Mouse (Mus musculus) brain, embryonic 14.5 days (tissue): ENCODE results near the gene Ttc8. TPM values are rescaled to one million over a fixed set of nuclear protein-coding genes. Genes with fewer than 3 reads are reported as not detected.

Experiments
- DNase-seq: peaks from one replicate; pipeline ENCODE4 v3.0.0-alpha.2; 2011; ENCODE audit warnings: low read depth
- CTCF ChIP-seq: fragments of 200-500 bp; IDR thresholded peaks from 2 replicates; pipeline ENCODE4 v1.5.1; 2012; ENCODE audit warnings: inconsistent platforms, mild to moderate bottlenecking, moderate library complexity, borderline replicate concordance; ENCODE audit not compliant: insufficient read depth, insufficient read length; ENCODE audit errors: extremely low read depth
- POLR2A ChIP-seq: fragments of 200-500 bp; IDR thresholded peaks from 2 replicates; pipeline ENCODE4 v1.6.1; 2012; ENCODE audit warnings: mild to moderate bottlenecking, inconsistent platforms, borderline replicate concordance; ENCODE audit not compliant: poor library complexity, insufficient read depth, insufficient read length, severe bottlenecking; ENCODE audit errors: extremely low read depth
- polyA plus RNA-seq: library from polyadenylated mRNA; depleted of rRNA; stranded (reverse); fragments of >200 nt; gene quantifications from 2 replicates; pipeline ENCODE4 v1.2.3, GENCODE M21; 2012; rRNA removed

The Ttc8 gene
- polyA plus RNA-seq, 1 experiment: 38.6 TPM

DNA sequence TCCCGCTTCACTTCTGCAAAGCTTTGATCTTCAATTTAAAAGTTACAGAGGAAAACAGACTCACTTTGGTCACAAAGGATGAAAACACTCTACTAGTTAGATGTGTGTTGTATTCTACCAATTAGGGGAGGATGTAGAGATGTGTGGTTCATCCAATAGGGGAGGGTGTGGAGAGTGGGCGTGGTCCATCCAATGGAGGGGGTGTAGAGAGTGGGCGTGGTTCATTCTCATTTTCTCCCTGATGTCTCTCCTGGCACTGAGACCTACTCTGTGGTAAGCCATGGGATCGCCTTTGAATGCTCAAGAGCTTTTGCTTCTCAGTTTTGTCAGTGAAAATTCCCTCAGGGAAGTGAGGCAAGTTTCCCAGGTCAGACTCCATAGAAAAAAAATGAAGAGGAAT is 82.7 kb downstream of the Ttc8 start:
- no peak for DNase-seq
- TF ChIP-seq CTCF (no peak), POLR2A (no peak)

DNA sequence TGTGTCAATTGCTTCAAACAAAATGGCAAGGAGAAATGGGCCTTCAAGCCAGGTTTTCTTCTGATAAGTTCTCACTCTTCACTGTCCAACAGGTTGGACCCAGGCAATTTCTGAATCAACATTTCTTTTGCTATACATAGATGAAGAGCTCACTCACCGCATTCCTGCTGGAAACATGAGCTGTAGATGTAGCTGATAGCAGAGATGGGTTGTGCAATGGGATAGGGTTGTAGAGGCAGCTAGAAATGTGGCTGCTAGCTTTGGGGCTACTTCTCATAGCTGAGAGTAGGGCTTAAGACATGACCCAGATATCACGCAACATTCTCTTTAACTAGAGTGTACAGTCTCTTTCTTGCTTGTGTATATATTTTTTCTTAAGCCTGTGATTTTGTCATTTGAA is 84.4 kb downstream of the Ttc8 start:
- no peak for TF ChIP-seq CTCF
- TF ChIP-seq POLR2A: no peak
- DNase-seq: no peak

DNA sequence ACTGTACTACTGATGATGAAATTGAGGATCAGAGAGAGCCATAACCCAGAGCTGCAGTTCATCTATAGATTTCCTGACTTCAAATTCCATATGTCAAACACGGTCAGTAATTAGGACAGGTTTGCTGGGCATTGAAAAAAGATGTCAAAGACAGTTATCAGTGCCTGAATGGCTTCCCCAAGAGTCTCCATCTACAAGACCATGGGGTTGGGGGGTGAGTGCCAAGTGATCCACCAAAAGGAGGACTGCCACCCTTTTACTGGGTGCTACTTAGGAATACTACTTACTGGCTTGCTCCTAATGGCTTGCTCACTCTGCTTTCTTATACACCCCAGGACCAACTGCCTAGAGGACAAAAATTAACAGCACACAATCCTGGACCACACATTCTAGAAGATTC is 88.4 kb downstream of the Ttc8 start:
- no peak for DNase-seq
- TF ChIP-seq POLR2A (no peak), CTCF (no peak)

DNA sequence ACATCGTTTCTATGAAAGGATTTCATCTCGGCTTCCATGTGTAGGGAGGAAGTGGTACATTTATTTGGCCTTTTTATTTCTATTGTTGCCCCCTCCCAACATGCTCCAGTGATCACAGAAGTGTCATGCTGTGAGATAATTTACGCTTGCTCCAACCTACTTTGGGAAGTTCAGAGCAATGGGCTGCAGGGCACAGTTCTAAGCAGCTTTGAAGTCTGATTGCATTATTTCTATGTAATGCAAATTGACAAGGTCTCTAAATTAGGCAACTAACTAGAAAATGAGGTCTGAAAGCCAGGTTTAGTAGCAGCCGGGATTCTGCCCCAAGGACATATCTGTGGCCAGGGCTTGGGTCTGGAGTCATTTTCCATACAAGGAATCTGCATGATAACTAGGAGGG is 89.1 kb downstream of the Ttc8 start:
- DNase-seq: peak; percentile 87
- TF ChIP-seq CTCF: no peak
- TF ChIP-seq POLR2A: no peak

DNA sequence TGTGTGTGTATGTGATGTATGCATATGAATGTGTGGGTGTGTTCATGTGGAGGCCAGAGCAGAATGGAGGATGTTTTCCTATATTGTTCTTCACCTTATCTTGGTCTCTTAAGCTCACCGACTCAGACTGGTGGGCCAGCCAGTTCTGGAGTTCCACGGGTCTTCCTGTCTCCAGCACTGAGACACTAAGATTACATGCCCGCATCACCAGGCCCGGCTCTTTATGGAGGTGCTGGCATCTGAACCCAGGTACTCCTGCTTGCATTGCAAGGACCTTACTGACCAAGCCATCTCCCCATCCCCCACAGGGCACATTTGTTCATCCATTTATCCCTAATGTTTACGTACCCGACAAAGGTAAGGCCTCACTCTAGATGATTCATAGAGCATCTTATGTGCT is 89.7 kb downstream of the Ttc8 start:
- TF ChIP-seq CTCF: no peak
- TF ChIP-seq POLR2A: no peak
- DNase-seq: peak; percentile 31

DNA sequence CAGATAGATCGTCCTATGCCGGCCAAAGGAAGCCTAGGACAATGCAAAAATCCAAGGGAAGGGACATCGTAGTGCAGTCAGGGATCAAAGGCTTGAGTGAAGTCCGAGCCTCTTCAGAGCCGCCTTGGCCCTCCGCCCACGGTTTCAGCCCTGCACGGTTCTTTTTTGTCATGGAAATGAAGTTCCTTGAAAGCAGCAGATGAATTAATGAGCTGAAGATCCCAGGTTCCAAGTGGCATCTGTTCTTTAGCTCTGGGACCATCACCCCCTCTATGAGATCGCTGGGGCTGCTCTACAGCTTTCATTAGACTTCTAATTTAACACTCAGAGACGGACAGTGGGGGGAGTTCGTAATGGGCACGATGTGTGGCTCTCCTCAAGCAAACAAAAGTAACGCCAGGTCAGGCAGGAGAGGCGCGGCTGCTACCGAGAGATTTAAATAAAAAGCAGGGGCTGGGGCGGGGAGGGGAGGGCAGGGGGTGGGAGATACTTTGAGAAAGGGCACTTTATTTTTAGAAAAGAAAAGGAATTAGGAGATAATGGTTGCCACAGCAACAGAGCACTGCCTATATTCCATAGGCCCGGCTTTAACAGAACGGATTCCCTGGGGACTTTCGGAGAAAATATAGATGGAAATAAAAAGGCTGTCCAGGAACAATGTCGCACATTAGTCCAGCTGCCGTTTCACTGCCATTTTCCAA is 90.9 kb downstream of the Ttc8 start:
- TF ChIP-seq CTCF (no peak), POLR2A (no peak)
- peak; percentile 98 for DNase-seq

DNA sequence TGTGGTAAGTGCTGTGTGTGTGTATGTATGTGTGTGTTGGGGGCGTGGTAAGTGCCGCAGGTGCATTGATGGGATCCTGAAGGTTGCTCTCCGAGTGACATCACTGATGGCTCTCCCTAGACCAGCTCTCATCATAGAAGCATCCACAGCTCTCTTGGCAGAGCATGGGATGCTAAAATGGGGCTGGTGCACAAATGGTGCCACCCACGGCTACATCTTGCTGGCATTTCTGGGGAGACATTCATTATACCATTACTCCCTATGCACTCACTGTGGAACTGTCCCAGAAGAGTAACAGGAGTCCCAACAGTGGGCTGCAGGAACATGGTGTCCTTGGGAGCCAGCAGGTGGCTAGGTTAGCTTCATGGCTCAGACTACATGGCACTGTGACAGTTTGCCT is 95.5 kb downstream of the Ttc8 start:
- TF ChIP-seq CTCF: no peak
- no peak for TF ChIP-seq POLR2A
- no peak for DNase-seq

DNA sequence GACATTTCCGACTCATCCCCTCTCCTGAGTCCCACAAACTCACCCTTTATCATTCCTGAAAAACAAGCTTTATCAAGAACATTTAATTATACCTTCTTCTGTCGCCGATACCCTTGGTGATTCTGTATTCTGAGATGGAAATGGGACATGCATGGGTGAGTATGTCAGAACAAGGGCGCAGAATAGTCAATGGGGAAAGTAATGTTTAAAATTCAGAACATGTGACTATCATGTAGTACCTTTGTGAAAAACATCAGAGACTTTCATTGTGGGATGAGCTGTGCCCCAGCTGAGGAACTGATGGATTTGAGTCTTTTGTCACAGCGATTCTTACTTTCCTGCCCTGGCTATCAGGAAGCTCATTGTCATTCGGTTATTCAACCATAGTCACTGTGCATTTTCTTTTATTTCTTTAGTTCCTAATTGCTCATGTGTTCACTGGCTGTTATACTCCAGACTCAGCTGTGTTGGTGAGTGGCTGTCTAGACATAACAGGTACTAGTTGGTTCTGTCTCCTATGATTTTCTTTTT is 104.1 kb downstream of the Ttc8 start:
- no peak for TF ChIP-seq POLR2A
- no peak for DNase-seq

DNA sequence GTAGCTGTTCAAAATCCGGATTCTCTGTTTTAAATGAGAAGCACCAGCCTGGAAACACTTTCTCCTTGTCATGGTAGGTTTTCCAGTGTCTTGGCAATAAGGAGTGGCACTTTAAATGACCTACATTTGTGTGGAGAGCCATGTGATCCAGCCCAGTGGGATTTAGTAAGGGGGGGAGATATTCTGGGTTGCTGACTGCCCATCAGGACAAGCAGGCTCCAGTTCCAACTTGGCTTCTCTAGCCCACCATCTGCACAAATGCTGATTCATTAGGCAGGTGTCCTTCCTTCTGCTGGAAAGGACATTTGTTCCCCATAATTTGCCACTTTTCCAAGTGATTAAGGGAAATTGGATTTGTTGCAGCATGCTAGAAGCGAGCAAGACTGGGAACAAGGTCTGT is 105.9 kb downstream of the Ttc8 start:
- TF ChIP-seq POLR2A: no peak
- peak; percentile 85 for DNase-seq

DNA sequence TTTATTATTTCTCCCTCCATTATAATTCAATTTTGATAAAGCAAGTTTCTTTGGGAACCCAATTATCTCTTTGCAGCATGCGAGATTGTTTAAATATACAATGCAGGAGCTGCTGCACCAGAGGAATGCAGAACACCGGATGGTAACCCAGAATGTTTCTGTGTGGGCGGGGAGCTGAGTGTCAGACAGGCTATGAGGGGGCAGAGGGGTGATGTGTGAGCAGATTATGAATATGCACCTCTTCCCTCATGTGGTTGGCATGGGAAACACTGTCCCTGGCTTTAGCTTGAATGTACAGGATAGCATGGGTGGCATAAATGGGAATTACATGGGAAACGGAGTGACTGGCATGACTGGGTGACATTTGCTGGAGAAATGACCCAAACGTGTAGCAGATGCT is 108.3 kb downstream of the Ttc8 start:
- no peak for DNase-seq
- TF ChIP-seq POLR2A (no peak), CTCF (no peak)

DNA sequence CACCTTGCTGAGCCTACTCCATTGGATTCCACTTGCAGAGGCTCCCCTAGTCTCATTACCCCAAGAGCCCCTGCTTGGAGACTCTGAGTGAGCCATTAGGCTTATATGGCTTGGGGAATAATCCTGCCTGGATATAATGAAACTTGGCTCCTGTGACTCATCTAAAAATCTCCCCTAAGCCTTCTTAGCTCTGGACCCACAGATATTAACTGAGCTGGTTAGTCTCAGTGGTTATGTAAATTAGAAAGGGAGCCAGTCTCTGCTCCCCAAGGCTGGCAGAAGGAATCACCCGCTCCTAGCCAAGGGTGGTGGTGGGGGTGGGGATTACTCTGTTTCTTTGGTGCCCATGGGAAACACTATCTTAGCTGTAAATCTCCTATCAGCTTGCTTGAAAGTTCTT is 109.6 kb downstream of the Ttc8 start:
- peak; percentile 35 for DNase-seq
- no peak for TF ChIP-seq CTCF
- no peak for TF ChIP-seq POLR2A

Other genes starting within 250 kb of the Ttc8 start
- 7.1 and 7.9 TPM in 2 replicates for gene Ptpn21, start 183.2 kb upstream of the Ttc8 start, polyA plus RNA-seq
- gene Zc3h14, start 173.6 kb upstream of the Ttc8 start, polyA plus RNA-seq: 135 and 138 TPM in 2 replicates
- gene Eml5, start 19.1 kb upstream of the Ttc8 start, polyA plus RNA-seq: 68.8 and 71.3 TPM in 2 replicates